Mouse (Mus musculus) layer of hippocampus, postnatal 10 days (tissue): ENCODE data around the gene Prpf31. TPM values are rescaled to one million over a fixed set of nuclear protein-coding genes. Genes with fewer than 3 reads are reported as not detected.
"Not testable (repeated sequence)": the region's sequence is repeated elsewhere in the genome, so short reads cannot be mapped to it uniquely, and the experiment has no call there.

Source experiments
- DNase-seq, 2 experiments: peaks; one replicate each; pipeline ENCODE4 v3.0.0; 2021; ENCODE audit warnings: low spot score in 2 of 2
- long read RNA-seq: library from polyadenylated mRNA; stranded (forward); transcript quantifications from one replicate; pipeline ENCODE4 v2.0.0, GENCODE M21; 2023
- total RNA-seq, 2 experiments: library from RNA; stranded (reverse); gene quantifications; 2 replicates each; pipeline ENCODE4 v1.2.3; 2021

Gene Prpf31
- 10 to 100 TPM; 59.7 to 59.9 TPM for total RNA-seq
- long read RNA-seq, transcript Prpf31-201 (14 exons, 3,144 nt), result major isoform, 53 of 96 reads
- long read RNA-seq, transcript Prpf31-205 (3 exons, 827 nt), result minor isoform, 26 of 96 reads
- long read RNA-seq, partial matches to known transcripts, result 10 of 96 reads
- long read RNA-seq, other reads (novel, unspliced or antisense), result 6 of 96 reads

GRCm38 (mm10) chr7:3629543-3630477 is at the start of gene Prpf31, which contains the start of gene Tfpt:
Prpf31 (plus strand) TSS chr7:3629985.
Tfpt (minus strand) TSS chr7:3629929.
- DNase-seq, result peak; percentile 89 to 93

GRCm38 (mm10) chr7:3580029-3580428 is 49.8 kb upstream of the Prpf31 start:
- no peak for DNase-seq

- DNase-seq, result no peak
Measured at GRCm38 (mm10) chr7:3585763-3586162, 44.0 kb upstream of the Prpf31 start.

- no peak for DNase-seq
Measured at GRCm38 (mm10) chr7:3586255-3586654, 43.5 kb upstream of the Prpf31 start.

- DNase-seq, result no peak
Measured at GRCm38 (mm10) chr7:3587292-3587691, 42.5 kb upstream of the Prpf31 start.

GRCm38 (mm10) chr7:3590550-3590949 is 39.2 kb upstream of the Prpf31 start:
- no peak for DNase-seq

- no peak for DNase-seq
Measured at GRCm38 (mm10) chr7:3591534-3591933, 38.3 kb upstream of the Prpf31 start.

GRCm38 (mm10) chr7:3593855-3594254 is 35.9 kb upstream of the Prpf31 start:
- no peak for DNase-seq

- no peak for DNase-seq
Measured at GRCm38 (mm10) chr7:3594686-3595085, 35.1 kb upstream of the Prpf31 start.

GRCm38 (mm10) chr7:3595146-3595545 is 34.6 kb upstream of the Prpf31 start:
- no peak for DNase-seq

- not testable (repeated sequence) for DNase-seq
Measured at GRCm38 (mm10) chr7:3597755-3598154, 32.0 kb upstream of the Prpf31 start.

GRCm38 (mm10) chr7:3601119-3601518 is 28.7 kb upstream of the Prpf31 start:
- peak; percentile 71 to 75 for DNase-seq

GRCm38 (mm10) chr7:3606798-3607197 is 23.0 kb upstream of the Prpf31 start:
- DNase-seq, result no peak

- DNase-seq, result no peak
Measured at GRCm38 (mm10) chr7:3607391-3607790, 22.4 kb upstream of the Prpf31 start.

- no peak for DNase-seq
Measured at GRCm38 (mm10) chr7:3608668-3609067, 21.1 kb upstream of the Prpf31 start.

- DNase-seq, result no peak
Measured at GRCm38 (mm10) chr7:3609082-3609481, 20.7 kb upstream of the Prpf31 start.

- no peak for DNase-seq
Measured at GRCm38 (mm10) chr7:3610437-3610836, 19.3 kb upstream of the Prpf31 start.

- DNase-seq, result no peak
Measured at GRCm38 (mm10) chr7:3611006-3611405, 18.8 kb upstream of the Prpf31 start.

GRCm38 (mm10) chr7:3614021-3614420 is 15.8 kb upstream of the Prpf31 start:
- DNase-seq, result no peak

- no peak for DNase-seq
Measured at GRCm38 (mm10) chr7:3616057-3616388, 13.8 kb upstream of the Prpf31 start, which contains the start of gene Oscar. Oscar (minus strand) TSS chr7:3616157.

GRCm38 (mm10) chr7:3616389-3617241 is 13.2 kb upstream of the Prpf31 start:
- DNase-seq, result peak in 1 of 2 experiments; percentile 49
